Mouse (Mus musculus) erythroblast, adult 5-6 weeks (primary cell): ENCODE data around the gene Cacna1e. TPM values are rescaled to one million over a fixed set of nuclear protein-coding genes. Genes with fewer than 3 reads are reported as not detected.

ENCODE experiments used
- ATAC-seq: replicated peaks from 2 replicates; pipeline ENCODE4 v1.8.0; 2016; ENCODE audit warnings: moderate number of reproducible peaks, mild to moderate bottlenecking, moderate TSS enrichment, inconsistent platforms; ENCODE audit not compliant: poor library complexity, low FRiP score, severe bottlenecking
- total RNA-seq, 2 experiments: library from RNA; stranded (forward) in 1 of 2; stranded (reverse) in 1 of 2; fragments of 150-400 nt in 1 of 2; fragments of 200-764, 138-1000 nt in 1 of 2; gene quantifications; 2 replicates each; pipeline versions ENCODE4 v1.2.3 to v1.2.4; 2015 to 2017; ENCODE audit warnings: low replicate concordance in 2 of 2

Cacna1e gene
- total RNA-seq, 2 experiments from 2014 or later, result 0.85 to 1.2 TPM

DNA sequence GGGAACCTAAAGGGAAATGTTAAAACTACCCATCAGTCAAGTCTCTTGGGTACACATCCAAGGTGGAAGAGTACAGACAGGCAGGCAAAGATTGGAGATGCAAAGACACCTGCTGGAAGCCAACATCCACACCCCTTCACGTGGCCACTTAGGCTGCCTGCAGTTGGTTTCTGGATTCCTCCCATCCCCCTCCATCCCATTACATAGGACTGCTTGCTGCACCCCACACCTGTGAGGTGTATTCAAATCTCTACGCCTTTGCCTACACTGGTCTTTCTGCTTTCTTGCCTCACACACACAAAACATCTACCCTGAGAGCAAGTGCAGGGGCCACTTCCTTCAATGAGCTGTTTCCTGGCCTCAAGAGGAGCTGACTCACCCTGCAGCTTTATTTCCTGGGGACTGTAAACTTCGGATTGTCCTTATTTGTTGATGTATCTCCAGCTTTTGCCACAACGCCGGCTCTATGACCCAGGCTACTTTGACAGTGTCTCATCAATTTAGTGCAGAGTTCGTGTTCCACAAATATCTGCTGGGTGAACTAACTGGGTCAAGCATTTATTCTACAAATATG lies 43.2 kb downstream of the Cacna1e start:
- no peak for ATAC-seq

GRCm38 (mm10) chr1:154839272-154839671 lies 45.0 kb downstream of the Cacna1e start:
- no peak for ATAC-seq

DNA sequence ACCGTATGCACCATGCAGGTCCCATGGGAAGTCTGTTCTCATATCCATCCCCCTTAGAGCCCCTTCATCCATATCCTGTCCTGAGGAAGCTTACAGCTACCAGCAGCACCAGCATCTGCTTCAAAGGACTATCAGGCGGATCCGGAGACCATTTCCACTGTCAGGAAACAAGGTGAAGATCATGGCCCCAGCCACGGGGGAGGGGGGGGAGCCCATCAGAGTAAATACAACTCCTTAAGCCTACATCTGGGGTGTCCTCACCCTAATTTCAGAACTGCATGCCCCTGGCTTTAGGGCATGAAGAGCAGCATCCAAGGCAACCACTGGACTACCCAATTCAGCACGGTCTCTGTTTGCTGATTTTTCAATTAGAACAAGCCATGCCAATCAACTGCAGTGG lies 47.8 kb downstream of the Cacna1e start:
- ATAC-seq, result no peak

- no peak for ATAC-seq
Measured at GRCm38 (mm10) chr1:154832168-154832539, 52.1 kb downstream of the Cacna1e start.

DNA sequence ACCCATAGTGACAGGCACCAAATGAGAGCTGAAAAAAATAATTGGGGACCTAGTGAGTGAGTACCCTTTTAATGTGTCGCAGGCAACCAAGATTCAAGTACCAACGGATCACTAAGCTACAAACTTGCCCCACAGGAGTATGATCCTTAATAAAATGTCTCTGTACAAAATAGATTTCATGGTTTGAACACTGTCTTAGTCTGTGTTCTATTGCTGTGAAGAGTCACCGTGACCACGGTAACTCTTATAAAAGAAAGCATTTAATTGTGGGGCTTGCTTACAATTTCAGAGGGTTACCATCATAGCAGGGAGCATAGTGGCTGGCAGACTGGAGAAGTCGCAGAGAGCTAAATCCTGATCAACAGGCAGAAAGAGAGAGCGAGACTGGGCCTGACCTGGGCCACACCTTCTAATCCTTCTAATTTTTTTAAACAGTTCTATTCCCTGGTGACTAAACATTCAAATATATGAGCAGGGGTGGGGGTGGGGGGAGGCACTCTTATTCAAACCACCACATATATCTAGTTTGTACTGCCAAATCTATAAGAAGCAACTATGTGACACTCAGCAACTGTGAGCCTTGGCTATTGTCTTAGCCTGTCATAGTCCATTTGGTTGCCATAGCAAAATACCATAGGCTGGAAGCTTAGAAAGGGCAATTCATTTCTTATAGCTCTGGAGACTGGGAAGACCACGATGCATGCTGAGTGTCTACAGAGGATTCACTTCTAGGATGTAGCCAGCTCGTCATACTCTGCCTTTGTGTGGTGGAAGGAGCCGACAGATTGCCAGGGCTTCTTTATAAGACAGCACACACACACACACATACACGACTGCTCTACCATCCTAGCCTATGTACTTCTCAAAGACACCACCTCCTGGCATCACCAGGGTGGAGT lies 52.8 kb downstream of the Cacna1e start:
- no peak for ATAC-seq

DNA sequence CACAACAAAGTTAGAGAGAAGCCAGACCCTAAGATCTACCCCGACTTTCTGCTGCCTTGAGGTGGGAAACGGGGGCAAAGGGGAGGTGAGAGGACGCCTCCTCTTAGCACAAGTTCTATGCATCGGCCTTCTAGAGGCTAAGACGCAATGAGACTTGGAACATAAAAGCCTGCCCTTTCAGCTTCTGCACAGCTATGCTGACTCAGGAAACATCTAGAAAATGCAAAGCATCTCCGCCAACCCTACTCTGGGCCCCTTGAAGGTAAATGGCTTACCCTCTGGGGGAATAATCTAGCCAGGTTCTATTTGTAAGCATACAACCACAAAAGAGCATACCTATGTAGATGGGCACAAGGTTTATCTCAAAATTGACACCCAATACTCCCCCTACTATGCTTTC lies 54.2 kb downstream of the Cacna1e start:
- ATAC-seq, result no peak

DNA sequence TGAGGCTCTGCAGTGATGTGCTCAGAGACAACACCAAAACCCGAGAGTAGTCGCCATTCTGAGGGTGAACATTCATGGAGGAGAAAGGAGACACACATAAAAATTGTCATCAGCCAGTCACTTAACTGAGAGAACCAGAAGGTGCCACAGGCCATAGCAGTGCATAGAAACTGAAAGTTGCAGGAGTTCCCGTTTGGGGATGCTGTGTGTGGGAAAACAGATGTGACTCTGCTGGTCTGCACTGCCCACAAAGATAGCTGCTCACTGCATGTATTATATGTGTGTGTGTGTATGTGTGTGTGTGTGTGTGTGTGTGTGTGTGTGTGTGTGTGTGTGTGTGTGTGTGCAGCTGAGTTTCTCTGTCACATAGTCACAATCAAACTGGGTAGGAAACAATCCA lies 61.2 kb downstream of the Cacna1e start:
- no peak for ATAC-seq

GRCm38 (mm10) chr1:154820422-154820821 lies 63.9 kb downstream of the Cacna1e start:
- ATAC-seq, result no peak

- ATAC-seq, result no peak
Measured at GRCm38 (mm10) chr1:154819960-154820359, 64.3 kb downstream of the Cacna1e start.

GRCm38 (mm10) chr1:154818742-154819141 lies 65.6 kb downstream of the Cacna1e start:
- no peak for ATAC-seq

DNA sequence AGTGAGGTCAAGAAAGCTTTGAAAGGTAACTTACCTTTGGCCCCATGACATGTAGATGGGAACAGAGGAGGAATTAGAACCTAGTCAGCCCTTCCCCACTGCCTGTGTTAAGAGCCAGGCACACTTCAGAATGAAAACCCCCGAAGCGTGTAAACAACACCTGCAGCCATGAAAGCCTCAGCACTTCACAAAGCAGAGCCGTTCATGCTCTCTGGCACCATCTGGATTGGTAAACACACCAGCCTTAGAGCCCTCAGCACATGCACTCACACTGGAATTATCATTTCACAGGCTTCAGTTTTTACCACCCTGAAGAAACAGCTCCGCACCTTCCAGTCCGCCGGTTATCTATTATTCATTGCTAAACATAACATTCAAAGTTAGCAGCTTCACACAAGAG lies 67.5 kb downstream of the Cacna1e start:
- ATAC-seq, result no peak

DNA sequence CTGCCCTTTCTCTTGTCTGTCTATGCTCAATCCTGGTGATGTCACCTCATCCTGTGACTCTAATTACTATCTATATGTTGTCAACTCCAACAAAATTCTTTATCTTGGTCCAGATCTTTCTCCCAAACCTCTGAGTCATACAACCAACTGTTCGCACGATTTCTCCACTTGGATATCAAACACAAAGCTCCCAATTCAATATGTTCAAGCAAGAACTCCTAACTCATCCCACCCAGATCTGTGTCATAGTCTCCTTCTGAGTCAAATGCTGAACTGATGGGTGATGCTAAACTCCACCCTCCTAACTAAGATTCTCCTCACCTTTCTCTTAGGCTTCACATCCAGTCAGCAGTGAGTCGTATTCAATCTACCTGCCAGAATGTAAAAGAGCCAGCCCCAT lies 68.0 kb downstream of the Cacna1e start:
- no peak for ATAC-seq

DNA sequence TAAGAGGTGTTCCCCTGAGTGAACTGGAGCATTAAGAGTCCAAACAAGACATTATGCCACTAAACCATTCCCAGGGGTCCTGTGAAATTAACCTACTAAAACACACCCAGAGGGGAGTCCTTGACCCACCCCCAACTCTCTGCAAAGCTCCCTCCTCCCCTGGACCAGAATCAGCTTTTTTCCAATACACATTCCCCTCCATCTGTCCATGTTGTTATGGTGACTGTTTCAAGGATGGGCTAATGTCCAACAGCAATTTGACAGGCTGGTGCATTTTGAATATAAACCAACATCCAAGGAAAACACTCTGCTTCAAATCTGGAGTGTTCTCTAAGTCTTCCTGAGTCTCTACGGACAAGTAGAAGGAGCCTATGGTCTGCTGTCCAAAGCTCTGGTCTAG lies 78.6 kb downstream of the Cacna1e start:
- no peak for ATAC-seq

GRCm38 (mm10) chr1:154805038-154805437 lies 79.3 kb downstream of the Cacna1e start:
- no peak for ATAC-seq

GRCm38 (mm10) chr1:154802301-154802904 lies 81.9 kb downstream of the Cacna1e start:
- ATAC-seq, result no peak

DNA sequence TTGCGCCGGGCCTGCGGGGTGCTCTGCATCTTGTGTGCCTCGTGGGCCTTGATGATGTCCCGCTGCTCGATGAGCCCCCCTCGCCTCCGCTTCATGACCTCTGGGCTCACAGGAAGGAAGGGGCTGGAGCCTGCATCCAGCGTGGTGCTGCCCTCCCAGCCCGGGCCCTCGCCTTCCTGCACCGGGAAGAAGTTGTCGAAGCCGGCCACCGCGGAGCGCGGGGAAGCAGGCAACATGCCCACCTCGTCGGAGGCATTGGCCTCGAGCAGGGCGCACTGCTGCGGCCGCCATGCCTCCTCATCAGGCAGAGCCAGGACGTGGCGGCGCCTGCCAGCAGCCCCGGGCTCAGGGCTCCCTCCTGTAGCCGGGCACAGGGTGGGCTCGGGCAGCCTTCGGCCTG lies 85.0 kb downstream of the Cacna1e start:
- no peak for ATAC-seq

DNA sequence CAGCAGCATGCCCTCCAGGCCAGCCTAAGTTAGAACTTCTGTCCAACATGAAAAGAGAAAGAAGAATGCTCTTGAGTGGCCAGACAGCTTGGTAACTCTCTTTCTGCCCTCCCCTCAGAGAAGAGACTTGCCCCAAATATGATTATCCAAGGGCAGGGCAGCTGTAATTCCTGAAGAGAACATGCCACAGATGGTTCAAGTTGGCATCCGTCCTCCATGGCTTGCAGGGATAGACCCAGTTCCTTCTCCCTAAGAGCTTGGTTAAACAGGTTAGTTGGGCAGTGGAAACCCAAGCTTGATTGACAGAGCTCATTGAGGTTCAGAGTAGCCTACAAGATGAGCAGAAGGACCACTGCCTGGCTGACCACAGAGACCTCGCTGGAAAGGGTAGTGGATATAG lies 85.5 kb downstream of the Cacna1e start:
- no peak for ATAC-seq

DNA sequence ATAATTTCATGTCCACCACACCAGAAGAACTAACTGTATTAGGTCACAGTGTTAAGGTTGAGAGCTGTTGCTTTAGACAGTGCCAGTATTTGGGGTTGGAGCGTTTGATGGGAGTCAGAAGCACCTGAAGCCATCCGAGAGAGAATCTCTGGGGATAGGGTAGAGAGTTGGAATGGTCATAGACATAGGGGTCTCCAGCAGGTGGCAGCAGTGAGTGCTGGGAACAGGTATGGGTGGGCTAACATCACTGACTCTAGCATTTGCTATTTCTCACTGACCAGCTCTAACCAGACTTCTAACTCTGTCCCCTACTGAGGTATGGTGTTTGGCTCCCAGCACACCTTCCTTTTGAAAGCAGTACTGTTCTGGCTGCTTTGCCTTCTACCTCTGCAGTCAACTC lies 87.6 kb downstream of the Cacna1e start:
- no peak for ATAC-seq

DNA sequence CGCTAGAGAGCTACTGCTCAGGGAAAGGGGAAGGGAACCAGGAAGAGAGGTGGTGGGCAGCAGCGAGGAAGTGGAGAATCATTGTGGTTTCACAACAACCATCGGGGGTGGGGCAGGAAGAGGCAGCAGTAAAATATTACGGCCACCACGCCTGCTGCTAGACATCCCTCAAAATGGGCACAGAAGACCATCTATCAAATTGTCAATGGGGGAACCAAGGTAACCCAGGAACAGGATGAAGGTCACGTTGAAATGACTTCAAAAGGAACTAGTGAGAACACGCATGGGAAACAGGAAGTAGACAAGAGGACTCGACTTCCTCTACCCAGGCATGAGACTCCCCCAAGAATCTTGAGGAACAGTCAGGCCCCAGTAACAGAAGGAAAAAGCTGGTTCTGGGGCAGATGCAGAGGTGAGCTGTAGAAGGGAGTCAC lies 89.8 kb downstream of the Cacna1e start:
- no peak for ATAC-seq

DNA sequence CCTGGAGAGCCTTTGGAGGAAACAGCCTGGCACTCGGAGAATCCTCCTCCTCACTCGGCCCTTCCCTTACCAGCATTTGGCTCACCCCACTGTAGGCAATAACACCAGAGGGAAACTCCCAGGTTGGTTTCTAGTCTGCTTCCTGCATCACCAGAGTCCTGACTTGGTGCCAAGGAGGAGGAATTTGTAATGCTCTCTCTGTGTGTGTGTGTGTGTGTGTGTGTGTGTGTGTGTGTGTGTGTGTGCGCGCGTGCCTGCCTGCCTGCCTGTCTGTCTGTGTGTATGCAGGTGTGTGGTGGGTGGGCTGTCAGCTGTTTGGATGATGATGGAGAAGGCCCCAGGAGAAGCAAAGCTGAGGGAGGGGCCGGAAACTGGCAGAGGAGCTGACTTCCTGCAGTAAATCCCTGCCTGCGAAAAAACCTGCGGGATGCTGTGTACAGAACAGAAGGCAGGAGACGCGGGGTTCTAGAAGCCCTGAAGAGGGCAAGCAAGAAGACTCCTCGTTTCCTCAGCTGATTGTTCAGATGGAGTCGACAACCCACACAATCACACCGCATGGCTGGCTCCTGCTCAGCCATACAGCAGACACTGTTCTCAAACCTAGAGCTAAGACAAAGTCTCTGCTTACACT lies 92.6 kb downstream of the Cacna1e start:
- ATAC-seq, result no peak

- no peak for ATAC-seq
Measured at GRCm38 (mm10) chr1:154788491-154788890, 95.8 kb downstream of the Cacna1e start.
